Mouse (Mus musculus): ENCODE measurements at regions not wholly inside any gene's neighbourhood (a gene's known extent, or its start where the extent isn't known, plus 50 kb on each side); places are given as distances from the start of the nearest gene placed in this dataset.

GRCm38 (mm10) chr14:123219590-123219989, 235.8 kb upstream of the Tmtc4 start:
- no peak for ATAC-seq (replicated peaks; ENCODE audit: low FRiP score, poor library complexity, severe bottlenecking)

- no peak for ATAC-seq (replicated peaks; ENCODE audit: low FRiP score, poor library complexity, severe bottlenecking)
Measured at GRCm38 (mm10) chr14:123210241-123210640, 226.4 kb upstream of the Tmtc4 start.

GRCm38 (mm10) chr14:123202848-123203247, 219.0 kb upstream of the Tmtc4 start:
- ATAC-seq (replicated peaks; ENCODE audit: low FRiP score, poor library complexity, severe bottlenecking) = no peak

GRCm38 (mm10) chr14:123202313-123202712, 218.5 kb upstream of the Tmtc4 start:
- no peak for ATAC-seq (replicated peaks; ENCODE audit: low FRiP score, poor library complexity, severe bottlenecking)

GRCm38 (mm10) chr14:123201426-123202274, 217.8 kb upstream of the Tmtc4 start:
- no peak for ATAC-seq (replicated peaks; ENCODE audit: low FRiP score, poor library complexity, severe bottlenecking)

- no peak for ATAC-seq (replicated peaks; ENCODE audit: low FRiP score, poor library complexity, severe bottlenecking)
Measured at GRCm38 (mm10) chr14:123199111-123199510, 215.3 kb upstream of the Tmtc4 start.

- no peak for ATAC-seq (replicated peaks; ENCODE audit: low FRiP score, poor library complexity, severe bottlenecking)
Measured at GRCm38 (mm10) chr14:123192574-123192973, 208.7 kb upstream of the Tmtc4 start.

GRCm38 (mm10) chr14:123190729-123191128, 206.9 kb upstream of the Tmtc4 start:
- no peak for ATAC-seq (replicated peaks; ENCODE audit: low FRiP score, poor library complexity, severe bottlenecking)

- ATAC-seq (replicated peaks; ENCODE audit: low FRiP score, poor library complexity, severe bottlenecking) = no peak
Measured at GRCm38 (mm10) chr14:123187270-123188058, 203.6 kb upstream of the Tmtc4 start.

- ATAC-seq (replicated peaks; ENCODE audit: low FRiP score, poor library complexity, severe bottlenecking) = no peak
Measured at GRCm38 (mm10) chr14:123173183-123173582, 189.3 kb upstream of the Tmtc4 start.

GRCm38 (mm10) chr14:123171865-123172264, 188.0 kb upstream of the Tmtc4 start:
- no peak for ATAC-seq (replicated peaks; ENCODE audit: low FRiP score, poor library complexity, severe bottlenecking)

- ATAC-seq (replicated peaks; ENCODE audit: low FRiP score, poor library complexity, severe bottlenecking) = no peak
Measured at GRCm38 (mm10) chr14:123163842-123164241, 180.0 kb upstream of the Tmtc4 start.

- ATAC-seq (replicated peaks; ENCODE audit: low FRiP score, poor library complexity, severe bottlenecking) = no peak
Measured at GRCm38 (mm10) chr14:123143489-123144046, 159.7 kb upstream of the Tmtc4 start.

- no peak for ATAC-seq (replicated peaks; ENCODE audit: low FRiP score, poor library complexity, severe bottlenecking)
Measured at GRCm38 (mm10) chr14:123138743-123139705, 155.2 kb upstream of the Tmtc4 start.

- ATAC-seq (replicated peaks; ENCODE audit: low FRiP score, poor library complexity, severe bottlenecking) = no peak
Measured at GRCm38 (mm10) chr14:123133979-123134378, 150.1 kb upstream of the Tmtc4 start.

GRCm38 (mm10) chr14:123120361-123120760, 136.5 kb upstream of the Tmtc4 start:
- no peak for ATAC-seq (replicated peaks; ENCODE audit: low FRiP score, poor library complexity, severe bottlenecking)

GRCm38 (mm10) chr14:123116337-123116736, 132.5 kb upstream of the Tmtc4 start:
- ATAC-seq (replicated peaks; ENCODE audit: low FRiP score, poor library complexity, severe bottlenecking) = no peak

- ATAC-seq (replicated peaks; ENCODE audit: low FRiP score, poor library complexity, severe bottlenecking) = no peak
Measured at GRCm38 (mm10) chr14:123110533-123110932, 126.7 kb upstream of the Tmtc4 start.

- ATAC-seq (replicated peaks; ENCODE audit: low FRiP score, poor library complexity, severe bottlenecking) = no peak
Measured at GRCm38 (mm10) chr14:123100371-123100770, 116.5 kb upstream of the Tmtc4 start.

- ATAC-seq (replicated peaks; ENCODE audit: low FRiP score, poor library complexity, severe bottlenecking) = no peak
Measured at GRCm38 (mm10) chr14:123096086-123096485, 112.3 kb upstream of the Tmtc4 start.
